Comparison of ENCODE assay signal across 10 mouse cellular contexts in genomic region chr2:172043235-172043610, GRCm38 (mm10). TPM values are rescaled to one million over a fixed set of nuclear protein-coding genes. Genes with fewer than 3 reads are reported as not detected.
DNase-seq lines count a peak whose midpoint lies in the region; ATAC-seq and TF ChIP-seq lines count a peak whose summit lies in the region.
"Had no signal": no experiment of that assay in that cellular context is flagged by ENCODE, and none has a peak within 500 bp of the region (broad histone marks: within the 10 kb centered on the region; RNA-seq: fewer than 3 reads in every experiment).

Cbln4 (minus strand) TSS chr2:172043466.

- H3K36me3 ChIP-seq in kidney, postnatal 0 days (ENCODE audit: insufficient read depth, low read length), result no peaks in the 10 kb centered on the region
- no peaks in the 10 kb centered on the region for H3K36me3 ChIP-seq in embryonic facial prominence, embryonic 14.5 days (ENCODE audit: control insufficient read depth, insufficient read depth, low read length)

- H3K4me2 ChIP-seq in kidney, postnatal 0 days (ENCODE audit: low read length), result peak within 1 kb of the TSS; percentile 30
- peak within 1 kb of the TSS; percentile 48 for H3K4me2 ChIP-seq in embryonic facial prominence, embryonic 14.5 days (ENCODE audit: low read depth, low read length)

- ATAC-seq in kidney, postnatal 0 days (replicated peaks; ENCODE audit: low FRiP score, low read depth), result no peak
- no peak for ATAC-seq in embryonic facial prominence, embryonic 14.5 days (ENCODE audit: low read depth)

- no peak for DNase-seq in kidney, postnatal 0 days (ENCODE audit: low spot score)
- DNase-seq in kidney, postnatal 14 days, result no peak
- no peak for DNase-seq in embryonic facial prominence, embryonic 14.5 days (ENCODE audit: low spot score)
- peak; percentile 16 to 27 for DNase-seq in left cerebral cortex, postnatal 25 days (ENCODE audit: low spot score in 2 of 2)
- peak; percentile 22 to 36 for DNase-seq in right cerebral cortex, adult 2 months (ENCODE audit: low spot score in 2 of 2)
- DNase-seq in ovary, postnatal 10 days (ENCODE audit: low spot score), result no peak
- DNase-seq in adrenal gland, postnatal 14 days, result no peak
- no peak for DNase-seq in kidney, adult 9 months

- no peak for TF ChIP-seq CTCF in kidney, postnatal 0 days (IDR thresholded peaks at IDR 0.05; ENCODE audit: low read depth)

- peaks cover 4% of the 10 kb centered on the region; the same call in 1 of the 2 replicates for H3K4me1 ChIP-seq in kidney, postnatal 0 days (replicated peaks; ENCODE audit: insufficient read depth, low read length)
- H3K4me1 ChIP-seq in embryonic facial prominence, embryonic 14.5 days (ENCODE audit: control insufficient read depth, insufficient read depth, low read length), result 0 out of 2 replicates have a peak, but pooled peaks cover 3% of the 10 kb centered on the region

- H3K27me3 ChIP-seq in kidney, postnatal 0 days (ENCODE audit: insufficient read depth, low read length), result peaks cover 31% of the 10 kb centered on the region
- H3K27me3 ChIP-seq in embryonic facial prominence, embryonic 14.5 days (replicated peaks; ENCODE audit: control insufficient read depth, insufficient read depth, low read length), result peaks cover 55% of the 10 kb centered on the region

- no peaks in the 10 kb centered on the region for H3K9me3 ChIP-seq in kidney, postnatal 0 days (replicated peaks; ENCODE audit: low read length)
- H3K9me3 ChIP-seq in embryonic facial prominence, embryonic 14.5 days (ENCODE audit: control insufficient read depth, low read length), result no peaks in the 10 kb centered on the region

- intact Hi-C loops in left cerebral cortex, postnatal 25 days (cut with DNase I), result loop anchor here (2.0 to 10.0 kb wide), 3 partner anchors 94 to 1128 kb away; no protein-coding TSS in a partner anchor

- H3K9ac ChIP-seq in kidney, postnatal 0 days (ENCODE audit: low read depth, low read length), result no peak within 1 kb of the TSS
- 0 out of 2 replicates have a peak within 1 kb of the TSS, but pooled peaks have one; percentile 8 for H3K9ac ChIP-seq in embryonic facial prominence, embryonic 14.5 days (ENCODE audit: low read depth, low read length)

- no peak within 1 kb of the TSS for H3K27ac ChIP-seq in kidney, postnatal 0 days
- no peak within 1 kb of the TSS for H3K27ac ChIP-seq in embryonic facial prominence, embryonic 14.5 days (replicated peaks; ENCODE audit: low read depth, low read length)
- H3K27ac ChIP-seq: macrophage had no signal

- peak within 1 kb of the TSS; percentile 14; the same call in 1 of the 2 replicates for H3K4me3 ChIP-seq in kidney, postnatal 0 days (replicated peaks; ENCODE audit: low read depth, low read length)
- H3K4me3 ChIP-seq in embryonic facial prominence, embryonic 14.5 days (ENCODE audit: low read depth, low read length), result peak within 1 kb of the TSS; percentile 23

- under 1% methylated on average over 22 of the region's 23 CpGs for WGBS in kidney, postnatal 0 days
- 0% methylated on average over 22 of the region's 23 CpGs for WGBS in embryonic facial prominence, embryonic 14.5 days

RNA-seq across cellular contexts. Expression of gene Cbln4, which starts in this region (rescaled TPM):
- 3.4 and 4.1 TPM in 2 replicates for polyA plus RNA-seq in kidney, postnatal 0 days (2015; fragmentation: Nextera tagmentation; extraction: Ambion mirVana)
- 1.0 and 1.3 TPM in 2 replicates for polyA plus RNA-seq in embryonic facial prominence, embryonic 14.5 days (2014; fragmentation: Nextera tagmentation; extraction: Ambion mirVana)
- 10 to 100 TPM; 15.6 to 27.7 TPM for total RNA-seq in left cerebral cortex, postnatal 25 days (2021)
- not detected in 2 replicates for total RNA-seq in adrenal gland, postnatal 14 days (2021)
- total RNA-seq: gastrocnemius, adult 8-10 months had no signal
- polyA plus RNA-seq: macrophage had no signal

Comparison
In these comparisons a context has a peak if more than half of its experiments do, and no peak if none do; other contexts are left out.
1. RNA of gene Cbln4 (total RNA-seq): 15.6 to 27.7 TPM in left cerebral cortex, postnatal 25 days; not detected in adrenal gland, postnatal 14 days; every median in the first group is over 10 times any median in the second.
2. DNase-seq: peak in left cerebral cortex, postnatal 25 days (2 of 2) and right cerebral cortex, adult 2 months (2 of 2); none in kidney, postnatal 0 days (single experiment), kidney, postnatal 14 days (single experiment), embryonic facial prominence, embryonic 14.5 days (single experiment), ovary, postnatal 10 days (single experiment), adrenal gland, postnatal 14 days (single experiment) and kidney, adult 9 months (single experiment).